Mouse (Mus musculus) gastrocnemius, adult 18-20 months (tissue): ENCODE results near the gene Spag8. TPM values are rescaled to one million over a fixed set of nuclear protein-coding genes. Genes with fewer than 3 reads are reported as not detected.

Experiments
- DNase-seq: peaks from one replicate; pipeline ENCODE4 v3.0.0; 2021; ENCODE audit warnings: low spot score
- total RNA-seq, 2 experiments: library from RNA; stranded (reverse); gene quantifications; 2 replicates each; pipeline ENCODE4 v1.2.3; 2021

Spag8 gene
- total RNA-seq, 2 experiments from 2014 or later, result not detected

DNA sequence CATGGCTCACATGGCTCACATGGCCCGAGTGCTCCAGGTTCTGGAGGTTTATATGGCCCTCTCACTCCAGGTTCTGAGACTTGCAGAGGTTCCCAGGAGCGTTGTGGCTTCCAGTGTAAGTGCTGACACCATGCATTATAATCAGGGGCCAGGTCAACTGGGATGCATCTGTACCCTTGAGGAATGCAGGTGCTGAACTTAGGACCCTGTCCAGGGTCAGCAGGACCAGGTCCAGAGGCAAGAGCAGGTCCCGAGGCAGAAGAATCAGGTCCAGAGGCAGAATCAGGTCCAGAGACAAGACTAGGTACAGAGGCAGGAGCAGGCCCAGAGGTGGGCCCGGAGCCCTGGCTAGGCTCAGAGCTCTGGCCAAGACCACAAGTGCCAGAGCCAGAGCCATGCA is 668 bp downstream of the Spag8 start:
- no peak for DNase-seq

DNA sequence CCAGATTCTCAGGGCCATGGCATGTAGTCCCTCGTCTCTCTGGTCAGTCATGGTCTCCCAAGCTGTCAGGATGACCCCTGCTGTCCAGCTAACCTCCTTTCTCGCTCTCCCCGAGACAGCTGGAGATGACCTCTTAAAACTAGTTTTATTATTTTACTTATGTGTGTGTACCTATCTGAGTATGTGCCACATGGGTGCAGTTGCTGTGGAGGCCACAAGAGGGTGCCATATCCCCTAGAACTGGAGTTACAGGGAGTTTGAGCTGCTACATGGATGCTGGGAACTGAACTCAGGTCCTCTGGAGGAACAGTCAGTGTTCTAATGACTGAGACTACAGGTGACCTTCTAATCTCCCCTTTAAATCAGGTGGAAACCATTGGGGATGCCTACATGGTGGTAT is 3.6 kb downstream of the Spag8 start:
- no peak for DNase-seq

GRCm38 (mm10) chr4:43640491-43640890 is 12.9 kb downstream of the Spag8 start:
- no peak for DNase-seq

DNA sequence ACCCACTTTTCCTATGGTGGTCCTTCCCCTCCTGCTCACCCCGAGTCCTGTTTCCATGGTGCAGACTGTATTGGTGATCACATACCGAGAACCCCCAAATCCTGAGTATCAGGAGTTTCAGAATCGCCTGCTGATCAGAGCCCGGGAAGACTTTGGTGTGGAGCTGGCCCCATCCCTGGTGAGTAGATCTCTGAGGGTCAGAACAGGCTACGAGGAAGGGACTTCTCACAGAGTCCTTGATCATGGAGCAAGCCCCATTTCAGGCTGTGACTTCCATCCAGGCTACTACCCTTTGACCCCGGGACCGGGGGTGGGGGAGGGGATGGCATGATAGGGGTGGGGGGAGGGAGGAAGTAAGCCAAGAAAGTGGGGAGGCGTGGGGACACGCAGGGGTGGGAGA is 13.3 kb downstream of the Spag8 start:
- DNase-seq, result no peak

DNA sequence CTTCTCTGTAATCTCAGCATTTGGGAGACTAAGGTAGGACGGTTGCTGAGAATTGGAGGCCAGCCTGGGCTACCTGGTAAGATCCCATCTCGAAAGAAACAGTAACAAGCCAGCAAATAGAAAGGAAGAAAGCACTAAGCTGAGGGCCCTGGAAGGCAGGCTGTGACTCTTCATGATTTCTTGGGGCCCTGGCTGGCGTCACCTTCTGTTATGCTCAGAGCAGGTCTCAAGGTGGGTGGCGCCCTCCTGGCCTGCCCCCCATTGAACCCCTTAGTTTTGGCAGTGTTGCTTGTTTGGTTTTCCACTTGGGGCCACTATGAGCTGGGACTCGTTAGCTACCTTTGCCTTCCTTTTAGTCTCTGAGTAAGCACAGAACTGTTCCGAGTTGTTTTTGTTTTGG is 16.6 kb downstream of the Spag8 start:
- no peak for DNase-seq

DNA sequence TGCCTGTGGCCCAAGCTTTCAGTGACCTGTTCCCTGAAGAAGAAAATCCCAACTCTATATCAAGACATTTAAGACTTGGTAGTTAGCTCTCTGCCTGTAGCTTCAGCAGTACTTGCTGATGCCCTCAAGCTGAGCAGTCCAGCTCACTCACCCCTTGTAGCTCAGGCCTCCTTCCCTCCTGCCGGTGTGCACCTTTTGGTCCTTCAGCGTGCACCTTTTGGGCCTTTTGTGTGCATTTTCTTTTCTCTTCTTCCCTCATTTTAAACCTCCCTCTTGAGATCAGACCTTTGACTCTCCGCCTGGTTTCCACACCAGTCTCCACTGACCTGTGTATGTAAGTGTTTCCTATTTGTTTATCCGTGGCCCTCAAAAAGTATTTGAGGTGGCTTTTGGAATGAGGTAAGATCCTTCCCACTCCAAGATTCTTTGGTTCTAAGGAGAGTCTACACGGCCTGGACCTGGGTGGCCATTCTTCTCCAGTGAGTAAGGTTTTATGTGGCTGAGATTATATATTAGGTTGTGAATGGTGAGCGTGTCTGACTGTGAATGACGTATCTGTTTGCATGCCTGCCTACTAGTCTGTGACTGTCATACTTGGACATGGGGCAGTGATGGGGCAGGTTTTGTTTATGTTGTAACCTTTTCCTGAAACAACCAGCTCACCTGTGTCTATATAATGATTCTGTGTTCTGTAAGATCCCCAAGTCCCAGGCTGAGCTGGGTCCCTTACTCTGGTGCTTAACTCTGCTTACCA is 18.6 kb downstream of the Spag8 start:
- DNase-seq, result no peak

- DNase-seq, result no peak
Observed at GRCm38 (mm10) chr4:43633736-43634135, 19.7 kb downstream of the Spag8 start.

- DNase-seq, result no peak
Observed at GRCm38 (mm10) chr4:43633296-43633695, 20.1 kb downstream of the Spag8 start.

- DNase-seq, result no peak
Observed at GRCm38 (mm10) chr4:43631956-43632920, 21.2 kb downstream of the Spag8 start.

GRCm38 (mm10) chr4:43631046-43631955 is 22.1 kb downstream of the Spag8 start, which contains the start of gene Npr2:
Npr2 (plus strand) TSS chr4:43631935.
- DNase-seq, result peak; percentile 45

DNA sequence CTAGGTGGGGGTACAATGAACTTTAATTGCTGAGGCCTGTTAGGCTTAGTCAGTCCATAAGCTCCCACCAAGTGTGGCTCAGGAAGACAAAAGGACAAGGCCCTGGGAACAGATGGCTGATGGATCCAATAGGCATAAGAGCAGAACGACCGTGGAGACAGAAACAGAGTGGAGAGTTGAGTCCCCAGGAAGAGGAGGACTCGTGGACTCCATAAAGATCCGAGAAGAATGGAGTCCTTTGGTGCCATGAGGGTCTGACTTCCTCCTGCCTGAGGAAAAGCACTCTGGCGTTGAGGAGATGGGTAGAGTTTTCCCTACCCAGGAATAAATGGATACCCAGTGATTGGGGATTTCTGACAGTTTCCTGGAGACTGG is 22.7 kb downstream of the Spag8 start:
- DNase-seq, result no peak

DNA sequence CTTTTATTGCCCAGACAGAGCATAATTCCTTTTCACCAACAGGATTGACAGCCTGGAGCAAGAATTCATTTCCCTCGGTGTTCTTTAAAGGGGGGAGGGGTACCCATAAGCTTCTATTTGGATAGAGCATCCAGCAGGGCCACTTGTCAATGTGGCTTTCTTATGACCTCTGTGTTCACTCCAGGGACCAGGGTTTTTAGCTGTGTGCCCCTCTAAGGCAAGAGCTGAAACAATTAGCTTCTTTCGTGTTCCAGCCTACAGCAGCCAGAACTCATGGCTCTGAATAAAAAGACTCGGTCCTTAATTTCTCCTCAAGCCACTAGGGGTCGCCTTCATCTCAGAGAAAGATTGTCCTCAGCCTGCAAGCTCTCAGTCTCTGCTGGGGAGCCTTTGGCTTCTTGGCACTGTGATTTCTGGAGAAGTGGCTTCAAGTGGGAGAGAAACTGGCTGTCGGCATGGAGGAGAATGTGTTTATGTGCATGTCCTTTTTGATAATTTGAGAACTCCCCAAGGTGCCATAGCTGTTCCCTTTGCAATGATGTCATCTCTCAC is 23.3 kb downstream of the Spag8 start:
- DNase-seq, result peak; percentile 90

DNA sequence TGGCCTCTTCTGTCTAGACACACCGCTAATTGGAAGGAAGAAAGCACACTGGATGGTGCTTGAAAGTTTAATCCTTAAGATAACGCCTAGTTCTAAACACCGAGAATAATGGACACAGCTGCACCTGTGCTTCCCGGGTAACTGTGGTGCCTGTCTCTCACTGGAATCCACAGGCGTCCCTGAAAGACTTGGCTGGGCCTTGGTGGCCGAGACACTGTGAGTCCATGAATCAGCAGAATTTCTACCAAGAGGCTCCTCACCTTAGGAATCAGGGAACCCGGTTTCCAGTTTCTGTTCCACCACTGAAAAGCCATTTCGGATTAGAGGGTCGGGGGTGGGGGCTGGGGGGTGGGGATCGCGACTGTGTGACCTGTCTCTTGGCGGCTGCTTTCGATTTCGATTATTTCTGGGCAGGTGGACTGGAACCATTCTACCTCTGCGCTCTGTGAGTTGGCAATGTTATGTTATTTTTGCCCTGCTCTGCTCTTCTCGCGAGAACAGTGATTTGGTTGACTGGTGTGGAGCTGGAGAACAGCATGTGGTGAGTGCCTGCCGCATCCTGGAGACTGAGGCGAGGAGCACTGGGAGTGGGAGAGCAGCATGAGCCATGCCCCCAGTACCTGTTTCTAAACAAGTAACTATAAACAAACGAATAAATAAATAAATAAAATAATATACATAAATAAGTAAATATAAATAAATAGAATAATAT is 24.1 kb downstream of the Spag8 start:
- DNase-seq, result no peak

DNA sequence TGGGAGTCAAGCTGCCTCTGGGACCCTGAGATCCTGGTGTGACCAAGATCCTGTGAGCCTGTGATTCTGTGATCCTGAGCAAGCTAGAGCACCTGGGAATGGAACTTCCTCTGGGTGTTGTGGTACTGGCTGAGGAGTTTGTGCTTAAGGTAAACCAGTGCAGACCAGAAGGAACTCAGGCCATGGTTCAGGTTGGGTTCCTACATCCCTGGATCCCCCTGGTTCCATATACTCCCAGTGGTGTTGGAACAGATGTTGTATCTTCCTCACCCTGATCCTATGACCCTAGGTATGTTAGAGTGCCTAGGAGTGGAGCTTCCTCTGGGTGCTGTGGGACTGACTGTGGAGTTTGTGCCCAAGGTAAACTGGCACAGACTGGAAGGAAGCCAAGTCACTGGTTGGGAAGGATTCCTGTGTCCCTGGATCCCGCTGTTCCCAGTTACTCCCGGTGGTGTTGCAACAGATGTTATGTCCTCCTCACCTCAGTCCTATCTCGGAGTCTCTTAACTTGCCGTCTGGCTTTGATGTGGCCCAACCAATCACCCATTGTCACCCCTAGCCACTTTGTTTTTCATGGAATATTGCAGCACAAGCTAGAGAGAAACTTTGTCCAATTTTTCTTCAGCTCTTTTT is 33.1 kb downstream of the Spag8 start:
- no peak for DNase-seq

- no peak for DNase-seq
Observed at GRCm38 (mm10) chr4:43613060-43613730, 40.2 kb downstream of the Spag8 start.

DNA sequence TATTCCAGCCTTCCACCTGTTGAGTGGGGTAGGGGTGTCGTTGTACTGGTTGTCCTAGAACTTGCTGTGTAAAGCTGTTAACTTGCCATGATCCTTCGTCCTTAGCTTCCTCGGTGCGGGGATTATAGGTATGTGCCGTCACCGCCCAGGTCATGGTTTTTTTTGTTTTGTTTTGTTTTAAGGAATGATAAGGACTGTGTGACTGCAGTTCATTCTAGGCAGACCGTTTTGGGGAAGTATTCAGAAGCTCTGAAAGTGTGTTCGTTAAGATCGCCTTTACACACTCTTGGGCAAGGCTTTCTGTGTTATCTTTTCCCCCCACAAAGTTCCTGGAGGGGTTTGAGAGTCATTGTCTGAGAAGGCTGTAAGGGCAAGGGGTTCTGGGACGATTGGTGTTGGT is 40.9 kb downstream of the Spag8 start:
- DNase-seq, result no peak

DNA sequence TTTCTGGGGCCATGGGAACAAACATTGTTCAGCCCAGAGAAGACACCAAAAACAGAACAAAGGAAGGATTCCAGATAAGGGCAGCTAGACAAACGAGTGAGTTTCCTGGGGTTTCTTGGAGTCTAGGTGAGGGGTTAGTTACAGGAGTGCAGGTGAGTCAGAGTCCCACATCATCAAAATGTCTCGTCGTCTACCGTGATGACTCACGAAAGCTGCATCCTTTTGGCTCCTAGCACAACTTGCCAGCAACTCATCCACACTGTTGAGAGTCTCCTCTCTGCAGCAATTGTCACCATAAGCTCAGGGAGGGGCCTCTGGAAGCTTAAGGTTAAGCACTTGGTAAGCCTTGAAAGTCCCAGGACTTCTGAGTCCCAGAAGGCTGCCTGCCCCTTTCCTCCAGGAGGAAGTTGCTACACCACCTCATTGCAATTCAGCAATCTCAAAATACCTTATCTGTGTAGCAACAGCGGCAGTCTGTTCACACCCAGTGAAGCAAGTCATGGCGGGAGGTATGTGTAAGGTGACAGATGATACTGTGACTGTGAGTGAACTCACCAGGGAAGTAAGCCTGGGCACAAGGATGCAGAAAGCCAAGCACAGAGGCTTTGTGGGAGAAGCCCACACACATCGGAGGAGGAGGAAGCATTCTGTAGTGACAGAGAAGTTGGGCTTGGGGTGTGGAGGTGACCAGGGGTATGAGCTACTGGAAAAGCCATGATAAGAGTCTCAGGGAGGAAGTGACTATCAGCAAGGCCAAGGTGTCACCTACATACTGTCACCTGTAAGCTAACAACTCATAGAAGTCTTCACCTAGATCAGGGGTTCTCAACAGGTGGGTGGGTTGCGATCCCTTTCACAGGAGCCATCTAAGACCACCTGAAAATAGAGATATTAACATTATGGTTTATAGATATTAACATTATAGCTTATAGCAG is 48.4 kb downstream of the Spag8 start:
- DNase-seq, result no peak

- DNase-seq, result no peak
Observed at GRCm38 (mm10) chr4:43604099-43604498, 49.3 kb downstream of the Spag8 start.
